Mouse (Mus musculus): ENCODE measurements around the gene Ubxn2a.
"Not testable (repeated sequence)": the region's sequence is repeated elsewhere in the genome, so short reads cannot be mapped to it uniquely, and the experiment has no call there.

The Ubxn2a gene

GRCm38 (mm10) chr12:4906951-4907906, at the start of gene Ubxn2a:
Gene Ubxn2a, minus strand, starts transcription at chr12:4907705.
- peak; percentile 94 for DNase-seq

- no peak for DNase-seq
Measured at GRCm38 (mm10) chr12:4953156-4953555, 45.7 kb upstream of the Ubxn2a start.

- DNase-seq = no peak
Measured at GRCm38 (mm10) chr12:4952272-4952671, 44.8 kb upstream of the Ubxn2a start.

- DNase-seq = no peak
Measured at GRCm38 (mm10) chr12:4930820-4931548, 23.5 kb upstream of the Ubxn2a start.

- DNase-seq = no peak
Measured at GRCm38 (mm10) chr12:4928197-4928596, 20.7 kb upstream of the Ubxn2a start.

GRCm38 (mm10) chr12:4917805-4918591, 10.5 kb upstream of the Ubxn2a start:
- peak; percentile 66 for DNase-seq

- DNase-seq = peak; percentile 97
Measured at GRCm38 (mm10) chr12:4916994-4917804, 9.7 kb upstream of the Ubxn2a start, which contains the start of gene Atad2b. Gene Atad2b, plus strand, starts transcription at chr12:4917353.

- no peak for DNase-seq
Measured at GRCm38 (mm10) chr12:4914944-4915343, 7.4 kb upstream of the Ubxn2a start.

GRCm38 (mm10) chr12:4914441-4914840, 6.9 kb upstream of the Ubxn2a start:
- DNase-seq = no peak

GRCm38 (mm10) chr12:4911716-4912115, 4.2 kb upstream of the Ubxn2a start:
- DNase-seq = no peak

- DNase-seq = not testable (repeated sequence)
Measured at GRCm38 (mm10) chr12:4910496-4910895, 3.0 kb upstream of the Ubxn2a start.

GRCm38 (mm10) chr12:4908391-4908790, 886 bp upstream of the Ubxn2a start:
- DNase-seq = no peak

GRCm38 (mm10) chr12:4906476-4906875, 1.0 kb downstream of the Ubxn2a start:
- DNase-seq = no peak

GRCm38 (mm10) chr12:4905946-4906345, 1.6 kb downstream of the Ubxn2a start:
- peak; percentile 57 for DNase-seq

- no peak for DNase-seq
Measured at GRCm38 (mm10) chr12:4898024-4898423, 9.5 kb downstream of the Ubxn2a start.

GRCm38 (mm10) chr12:4889891-4890290, 17.6 kb downstream of the Ubxn2a start:
- DNase-seq = no peak

GRCm38 (mm10) chr12:4889251-4889650, 18.3 kb downstream of the Ubxn2a start:
- no peak for DNase-seq

- DNase-seq = no peak
Measured at GRCm38 (mm10) chr12:4888739-4889138, 18.8 kb downstream of the Ubxn2a start.

- not testable (repeated sequence) for DNase-seq
Measured at GRCm38 (mm10) chr12:4886581-4886980, 20.9 kb downstream of the Ubxn2a start.

- DNase-seq = no peak
Measured at GRCm38 (mm10) chr12:4885062-4885461, 22.4 kb downstream of the Ubxn2a start.

GRCm38 (mm10) chr12:4882086-4882485, 25.4 kb downstream of the Ubxn2a start:
- no peak for DNase-seq

- DNase-seq = no peak
Measured at GRCm38 (mm10) chr12:4879048-4879447, 28.5 kb downstream of the Ubxn2a start.

All from cerebellum, adult 9-10 months (tissue).